Mouse (Mus musculus) liver, embryonic 14.5 days (tissue): ENCODE data around the gene Spocd1. TPM values are rescaled to one million over a fixed set of nuclear protein-coding genes. Genes with fewer than 3 reads are reported as not detected.

ENCODE experiments used
- ATAC-seq: fragments of 200-750 bp; cut with Nextera tagmentation; 2 replicates; pipeline ENCODE4 v1.8.0; 2017; ENCODE audit warnings: moderate number of reproducible peaks, mild to moderate bottlenecking, moderate library complexity; ENCODE audit not compliant: insufficient read depth
- DNase-seq, 3 experiments: peaks; one replicate each; pipeline ENCODE4 v3.0.0-alpha.2; 2012 to 2013; ENCODE audit warnings: low read depth in 3 of 3, low spot score in 3 of 3
- H3K27ac ChIP-seq: fragments of 300-500 bp; sonication (generic); 2 replicates; pipeline ENCODE4 v1.5.1; 2014; ENCODE audit warnings: moderate library complexity, mild to moderate bottlenecking, control low read depth, inconsistent platforms
- H3K27me3 ChIP-seq: fragments of 300-500 bp; sonication (generic); 2 replicates; pipeline ENCODE4 v1.6.1; 2014; ENCODE audit warnings: mild to moderate bottlenecking, low read length, moderate library complexity; ENCODE audit not compliant: control insufficient read depth, insufficient read depth
- H3K36me3 ChIP-seq: fragments of 300-500 bp; sonication (generic); replicated peaks from 2 replicates; pipeline ENCODE4 v1.6.1; 2014; ENCODE audit warnings: low read depth; ENCODE audit not compliant: control insufficient read depth, insufficient read depth
- H3K4me1 ChIP-seq, 2 experiments: fragments of 200-500 bp in 1 of 2; fragments of 300-500 bp in 1 of 2; sonication (generic) in 1 of 2; replicated peaks; 2 replicates each; pipeline ENCODE4 v1.6.1; 2012 to 2014; ENCODE audit warnings: antibody characterized with exemption in 1 of 2, inconsistent platforms in 1 of 2, low read length in 1 of 2; ENCODE audit not compliant: control insufficient read depth in 2 of 2, insufficient read depth in 2 of 2
- H3K4me2 ChIP-seq: fragments of 300-500 bp; sonication (generic); 2 replicates; pipeline ENCODE4 v1.6.1; 2014; ENCODE audit warnings: low read depth, mild to moderate bottlenecking, control low read depth, moderate library complexity
- H3K4me3 ChIP-seq, 2 experiments: fragments of 200-500 bp in 1 of 2; fragments of 300-500 bp in 1 of 2; sonication (generic) in 1 of 2; 2 replicates each; pipeline ENCODE4 v1.5.1; 2012 to 2014; ENCODE audit warnings: low read depth in 2 of 2, low read length in 2 of 2, mild to moderate bottlenecking in 2 of 2, control low read depth in 1 of 2, inconsistent platforms in 1 of 2, moderate library complexity in 1 of 2; ENCODE audit not compliant: insufficient read depth in 1 of 2
- H3K9ac ChIP-seq: fragments of 300-500 bp; sonication (generic); replicated peaks from 2 replicates; pipeline ENCODE4 v1.6.1; 2014; ENCODE audit warnings: mild to moderate bottlenecking, control low read depth, moderate library complexity
- H3K9me3 ChIP-seq: fragments of 300-500 bp; sonication (generic); 2 replicates; pipeline ENCODE4 v1.6.1; 2016; ENCODE audit warnings: low read length, mixed read lengths; ENCODE audit not compliant: control insufficient read depth
- CTCF ChIP-seq: IDR thresholded peaks from 2 replicates; pipeline ENCODE4 v1.5.1; 2016; ENCODE audit warnings: antibody characterized with exemption, low read depth, control low read depth
- EP300 ChIP-seq: IDR thresholded peaks from 2 replicates; pipeline ENCODE4 v1.6.1; 2016; ENCODE audit warnings: antibody characterized with exemption, low read depth
- WGBS: fragments of 180-500 bp; shearing (Covaris S2); extraction: QIAGEN DNeasy Blood & Tissue Kit; methylation state at CpG from one replicate; pipeline ENCODE4 v1.1.7; 2014; ENCODE audit not compliant: insufficient replicate concordance; 5-methylcytosine and 5-hydroxymethylcytosine counted together
- polyA plus RNA-seq, 2 experiments: library from polyadenylated mRNA; depleted of rRNA in 1 of 2; stranded (reverse) in 1 of 2; unstranded in 1 of 2; fragments of >200 nt; fragmentation: Nextera tagmentation in 1 of 2; extraction: Ambion mirVana in 1 of 2; gene quantifications; 2 replicates each; pipeline versions ENCODE4 v1.2.1 to v1.2.3; 2012 to 2014

The Spocd1 gene
- polyA plus RNA-seq, 2 experiments: 0.03 to 0.11 TPM

DNA sequence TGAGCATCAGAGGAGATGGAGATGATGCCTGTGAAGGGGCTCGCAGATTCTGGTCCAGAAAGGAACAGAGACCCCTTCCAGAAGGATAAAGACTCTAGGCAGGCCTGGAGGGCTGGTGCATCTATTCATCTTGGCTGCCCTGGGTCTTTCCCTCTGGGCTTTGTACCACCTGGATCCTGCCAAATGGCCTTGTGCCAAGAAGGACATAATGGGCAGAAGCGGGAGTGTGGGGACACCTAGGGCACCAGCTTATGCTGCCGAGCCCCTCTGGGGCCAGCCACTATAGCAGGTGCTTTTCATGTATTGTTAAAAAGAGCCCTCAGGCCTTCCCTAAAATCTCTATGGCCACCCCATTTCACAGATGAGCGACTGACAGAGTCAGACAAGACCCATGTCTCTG, 49.2 kb downstream of the Spocd1 start:
- peaks cover 21% of the 10 kb centered on the region for H3K27me3 ChIP-seq
- TF ChIP-seq EP300: no peak
- TF ChIP-seq CTCF: no peak
- 49% methylated on average over 4 of the region's 4 CpGs for WGBS

DNA sequence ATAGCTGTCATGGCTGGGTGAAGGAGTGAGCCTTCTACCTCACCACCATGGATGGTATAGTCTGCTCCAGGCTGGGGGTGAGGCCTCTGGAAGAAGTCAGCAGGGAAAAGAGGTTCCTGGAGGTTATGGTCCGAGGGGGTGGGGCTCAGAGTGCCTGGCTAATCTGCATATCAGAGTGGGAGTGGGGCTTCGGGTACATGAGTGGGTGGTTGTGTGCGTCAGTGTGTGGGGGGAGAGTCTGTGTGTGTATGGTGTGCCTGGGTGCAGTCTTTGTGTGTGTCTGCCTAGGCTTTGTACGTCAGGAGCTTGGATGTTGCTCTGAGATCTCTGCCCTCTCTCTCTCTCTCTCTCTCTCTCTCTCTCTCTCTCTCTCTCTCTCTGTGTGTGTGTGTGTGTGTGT, 49.9 kb downstream of the Spocd1 start:
- Histone ChIP-seq H3K9me3 (no peaks in the 10 kb centered on the region), H3K4me2 (no peak overlapping the region), H3K4me3 (no peak overlapping the region), H3K4me1 (no peaks in the 10 kb centered on the region), H3K36me3 (no peaks in the 10 kb centered on the region), H3K9ac (no peak overlapping the region), H3K27ac (no peak overlapping the region), H3K27me3 (peaks cover 28% of the 10 kb centered on the region)
- DNase-seq (no peak), ATAC-seq (no peak)
- WGBS: 36% methylated on average over 4 of the region's 4 CpGs
- TF ChIP-seq CTCF (no peak), EP300 (no peak)

More for the DNA sequence above, 49.2 kb downstream of the Spocd1 start:
- no peak overlapping the region for H3K4me3 ChIP-seq
- H3K9me3 ChIP-seq: no peaks in the 10 kb centered on the region
- no peak overlapping the region for H3K9ac ChIP-seq
- DNase-seq: no peak
- no peak overlapping the region for H3K27ac ChIP-seq
- no peak overlapping the region for H3K4me2 ChIP-seq
- H3K36me3 ChIP-seq: no peaks in the 10 kb centered on the region
- no peaks in the 10 kb centered on the region for H3K4me1 ChIP-seq
- no peak for ATAC-seq

DNA sequence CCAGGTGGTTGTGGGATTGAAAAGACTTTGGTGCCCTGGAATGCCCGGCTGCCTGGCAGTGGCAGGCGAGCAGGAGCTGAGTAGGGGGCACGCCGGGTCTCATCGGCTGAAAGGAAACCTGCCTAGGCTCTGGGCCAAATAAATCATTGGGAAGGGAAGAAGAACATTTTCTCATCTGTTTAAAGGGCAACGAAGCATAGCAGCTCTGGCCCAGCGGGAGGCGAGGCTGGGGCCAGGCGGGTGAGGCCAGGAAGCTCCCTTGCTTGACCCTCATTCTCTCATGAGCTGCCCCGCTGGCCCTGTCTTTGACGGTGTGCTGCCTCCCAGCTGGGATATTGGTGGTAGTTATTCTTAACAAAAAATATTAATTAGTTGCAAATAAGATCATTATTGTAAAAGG, 52.6 kb downstream of the Spocd1 start:
- H3K27me3 ChIP-seq: peaks cover 55% of the 10 kb centered on the region
- H3K4me1 ChIP-seq: no peaks in the 10 kb centered on the region
- no peak for TF ChIP-seq EP300
- TF ChIP-seq CTCF: no peak
- no peaks in the 10 kb centered on the region for H3K9me3 ChIP-seq
- WGBS: 44% methylated on average over 11 of the region's 11 CpGs
- ATAC-seq (no peak), DNase-seq (no peak)
- no peak overlapping the region for H3K27ac ChIP-seq
- H3K9ac ChIP-seq: no peak overlapping the region
- H3K36me3 ChIP-seq: no peaks in the 10 kb centered on the region
- no peak overlapping the region for H3K4me2 ChIP-seq
- H3K4me3 ChIP-seq: no peak overlapping the region

DNA sequence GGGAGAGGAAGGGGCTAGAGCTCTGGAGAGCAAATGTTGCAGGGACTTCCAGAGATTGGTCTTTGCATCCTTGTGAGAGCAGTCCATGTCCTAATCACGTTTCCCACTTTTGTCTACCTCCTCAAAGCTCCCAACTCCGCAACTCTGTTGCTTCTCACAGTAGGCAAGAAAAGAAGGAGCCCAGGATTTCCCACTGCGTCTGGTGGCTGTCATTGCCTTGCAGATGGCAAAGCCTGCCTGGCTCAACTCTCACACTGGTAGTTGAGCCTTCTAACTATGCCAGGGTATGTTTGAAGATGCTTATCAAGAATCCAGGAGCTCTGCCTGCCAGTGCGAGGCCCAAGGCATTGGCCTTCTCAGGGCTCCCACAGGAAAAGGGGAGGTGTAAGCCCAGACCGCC, 54.0 kb downstream of the Spocd1 start:
- TF ChIP-seq CTCF: no peak
- no peak for TF ChIP-seq EP300
- WGBS: 19% methylated on average over 5 of the region's 5 CpGs
- Histone ChIP-seq H3K27me3 (peaks cover 69% of the 10 kb centered on the region), H3K9ac (no peak overlapping the region), H3K4me1 (no peaks in the 10 kb centered on the region), H3K9me3 (no peaks in the 10 kb centered on the region), H3K27ac (no peak overlapping the region), H3K4me2 (no peak overlapping the region), H3K4me3 (no peak overlapping the region), H3K36me3 (no peaks in the 10 kb centered on the region)
- DNase-seq (no peak), ATAC-seq (no peak)

DNA sequence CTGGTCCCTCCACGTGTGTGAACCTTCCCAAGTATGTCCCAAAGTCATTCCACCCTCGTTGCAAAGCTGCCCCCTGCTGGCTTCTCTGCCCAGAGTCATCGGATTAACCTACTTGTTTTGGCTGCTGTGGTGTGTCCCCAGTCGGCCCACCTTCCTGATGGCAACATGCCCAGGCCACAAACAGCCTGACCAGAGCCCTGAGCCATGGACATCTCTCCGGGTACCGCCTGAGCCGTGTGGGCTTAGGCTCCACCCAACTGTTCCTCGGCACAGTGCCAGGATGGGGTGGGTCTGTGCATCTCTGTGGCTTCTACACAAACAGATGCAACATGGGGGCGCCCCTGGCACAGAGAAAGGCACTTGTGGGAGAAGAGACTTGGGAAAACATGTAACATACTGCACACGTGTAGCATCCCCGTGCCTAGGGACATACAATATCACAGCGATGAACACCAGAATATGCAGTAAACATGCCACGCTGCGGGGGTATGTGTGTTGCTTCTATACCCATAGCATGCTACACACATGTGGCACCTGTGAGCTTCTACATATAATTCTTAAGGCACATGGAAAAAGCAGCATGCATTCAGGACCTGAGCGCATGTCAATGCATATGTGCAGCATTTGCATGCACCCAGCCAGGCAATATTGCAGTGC, 54.8 kb downstream of the Spocd1 start:
- no peak for DNase-seq
- Histone ChIP-seq H3K9me3 (no peaks in the 10 kb centered on the region), H3K27ac (no peak overlapping the region), H3K4me2 (no peak overlapping the region), H3K27me3 (peaks cover 77% of the 10 kb centered on the region), H3K4me3 (no peak overlapping the region), H3K4me1 (no peaks in the 10 kb centered on the region), H3K36me3 (no peaks in the 10 kb centered on the region), H3K9ac (no peak overlapping the region)
- ATAC-seq: no peak
- peak; percentile 61 for TF ChIP-seq CTCF
- no peak for TF ChIP-seq EP300
- WGBS: 5% methylated on average over 15 of the region's 15 CpGs
